Comparison of ENCODE assay signal across 13 mouse cellular contexts in the genomic region with DNA sequence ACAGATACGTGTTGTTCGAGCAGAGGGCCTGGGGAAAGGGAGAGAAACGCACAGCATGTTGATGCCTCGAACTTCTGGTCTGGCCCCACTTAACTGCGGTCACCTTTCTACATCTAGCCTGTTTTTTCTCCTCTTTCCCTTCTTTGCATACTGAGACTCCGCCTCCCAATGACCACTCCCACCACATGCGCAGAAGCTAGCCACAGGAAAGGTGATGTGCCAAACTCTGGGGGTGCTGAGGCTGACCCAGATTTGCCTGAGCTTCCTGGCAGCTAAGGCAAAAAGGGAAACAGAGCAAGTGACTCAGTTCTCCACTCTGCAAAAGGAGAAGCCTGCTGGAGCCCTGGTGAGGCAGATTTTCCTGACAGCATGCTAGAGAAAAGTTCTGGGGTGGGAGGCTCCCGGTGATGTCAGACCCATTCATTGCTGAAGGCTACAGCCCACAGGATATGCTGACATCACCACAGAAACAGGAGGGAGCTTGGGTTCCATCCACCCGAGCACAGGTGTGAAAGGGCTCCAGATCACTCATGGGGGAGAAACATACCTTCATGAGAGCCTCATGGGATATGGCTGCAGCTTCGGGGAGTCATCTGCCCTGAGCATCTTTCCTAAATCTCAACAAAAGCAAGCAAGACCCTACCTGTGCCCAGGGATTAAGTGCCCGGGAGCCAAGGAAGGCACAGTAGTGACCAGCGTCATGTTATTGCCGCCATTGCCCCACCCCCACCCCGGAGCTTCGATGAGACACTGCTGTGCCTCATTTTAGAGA. TPM values are rescaled to one million over a fixed set of nuclear protein-coding genes. Genes with fewer than 3 reads are reported as not detected.
A peak's percentile ranks its signal among the peaks of the same experiment; 100 is the strongest.
DNase-seq lines count a peak whose midpoint lies in the region; ATAC-seq and TF ChIP-seq lines count a peak whose summit lies in the region.
"Had no signal": no experiment of that assay in that cellular context is flagged by ENCODE, and none has a peak within 500 bp of the region (broad histone marks: within the 10 kb centered on the region; RNA-seq: fewer than 3 reads in every experiment).

No protein-coding gene starts in this region.

- H3K4me3 ChIP-seq in lung, adult 2 months (replicated peaks; ENCODE audit: extremely low read depth, low read depth, low read length), result no peak overlapping the region
- H3K4me3 ChIP-seq in E14TG2a.4 (replicated peaks; ENCODE audit: low read length), result peak overlapping the region; percentile 29; the same call in 1 of the 2 replicates
- H3K4me3 ChIP-seq in intestine, embryonic 15.5 days (replicated peaks), result no peak overlapping the region
- H3K4me3 ChIP-seq: midbrain, embryonic 15.5 days had no signal

- H3K4me2 ChIP-seq in intestine, embryonic 15.5 days (replicated peaks), result no peak overlapping the region
- H3K4me2 ChIP-seq: midbrain, embryonic 15.5 days had no signal

- H3K4me1 ChIP-seq in lung, adult 2 months (ENCODE audit: control insufficient read depth, insufficient read depth, low read length), result peaks cover under 1% of the 10 kb centered on the region; the same call in 1 of the 2 replicates
- H3K4me1 ChIP-seq in E14TG2a.4 (replicated peaks; ENCODE audit: low read depth, low read length), result peaks cover 53% of the 10 kb centered on the region
- H3K4me1 ChIP-seq in intestine, embryonic 15.5 days (replicated peaks), result no peaks in the 10 kb centered on the region
- H3K4me1 ChIP-seq: midbrain, embryonic 15.5 days had no signal

- 51% methylated on average over 15 of the region's 15 CpGs for WGBS in lung, adult 2 months
- 53% methylated on average over 15 of the region's 15 CpGs for WGBS in intestine, embryonic 15.5 days

- H3K9me3 ChIP-seq in E14TG2a.4 (ENCODE audit: low read length), result no peaks in the 10 kb centered on the region
- no peaks in the 10 kb centered on the region for H3K9me3 ChIP-seq in intestine, embryonic 15.5 days
- H3K9me3 ChIP-seq: midbrain, embryonic 15.5 days had no signal

- DNase-seq in lung, adult 18-20 months, result peak; percentile 41 to 70
- DNase-seq in lung, adult 2 months, result no peak
- DNase-seq in spleen, adult 12 weeks (ENCODE audit: low spot score), result peak; percentile 37
- DNase-seq in cerebellum, adult 8-10 months, result no peak
- DNase-seq in frontal cortex, postnatal 14 days (ENCODE audit: low spot score in 2 of 2), result no peak
- DNase-seq: gastrocnemius, postnatal 14 days; kidney, adult 8-10 months; layer of hippocampus, postnatal 36 days had no signal

- H3K36me3 ChIP-seq in E14TG2a.4 (ENCODE audit: insufficient read depth, low read length), result no peaks in the 10 kb centered on the region
- no peaks in the 10 kb centered on the region for H3K36me3 ChIP-seq in intestine, embryonic 15.5 days
- H3K36me3 ChIP-seq: midbrain, embryonic 15.5 days had no signal

- peak; percentile 55 for ATAC-seq in inflammation-experienced regulatory T-cells, adult 6 months
- ATAC-seq in intestine, embryonic 15.5 days, result no peak
- ATAC-seq: midbrain, embryonic 15.5 days had no signal

- H3K27me3 ChIP-seq in E14TG2a.4 (ENCODE audit: insufficient read depth, low read length), result peaks cover 28% of the 10 kb centered on the region
- no peaks in the 10 kb centered on the region; the same call in 1 of the 2 replicates for H3K27me3 ChIP-seq in intestine, embryonic 15.5 days (replicated peaks)
- H3K27me3 ChIP-seq: midbrain, embryonic 15.5 days had no signal

- H3K27ac ChIP-seq in intestine, embryonic 15.5 days, result no peak overlapping the region
- H3K27ac ChIP-seq: midbrain, embryonic 15.5 days had no signal

- no peak overlapping the region for H3K9ac ChIP-seq in intestine, embryonic 15.5 days
- H3K9ac ChIP-seq: midbrain, embryonic 15.5 days had no signal

- TF ChIP-seq CTCF in lung, adult 2 months (IDR thresholded peaks at IDR 0.05; ENCODE audit: insufficient read depth, low read length), result no peak
- no peak for TF ChIP-seq CTCF in E14TG2a.4 (conservative IDR thresholded peaks at IDR 0.05; ENCODE audit: low read length)

- no peak for TF ChIP-seq POLR2A in lung, adult 2 months (IDR thresholded peaks at IDR 0.05; ENCODE audit: borderline replicate concordance, extremely low read depth, low read depth, low read length)

RNA-seq across cellular contexts. Expression of gene Cyth4, which starts 5.0 kb away (rescaled TPM):
- 42.8 and 45.5 TPM in 2 replicates for polyA plus RNA-seq in lung, adult 2 months (2012; rRNA removed)
- 100 to 1,000 TPM; 236 to 339 (median 298) TPM for polyA plus RNA-seq in inflammation-experienced regulatory T-cells, adult 6 months (2017; shearing (Covaris generic))
- 8.0 and 8.2 TPM in 2 replicates for polyA plus RNA-seq in intestine, embryonic 15.5 days (2015; fragmentation: Nextera tagmentation; extraction: Ambion mirVana)

RNA-seq across cellular contexts. Expression of gene Rac2, which starts 19.3 kb away (rescaled TPM):
- 145 and 187 TPM in 2 replicates for polyA plus RNA-seq in lung, adult 2 months (2012; rRNA removed)
- 1,000 to 10,000 TPM; 2,973 to 4,396 (median 4,109) TPM for polyA plus RNA-seq in inflammation-experienced regulatory T-cells, adult 6 months (2017; shearing (Covaris generic))
- polyA plus RNA-seq in intestine, embryonic 15.5 days (2015; fragmentation: Nextera tagmentation; extraction: Ambion mirVana), result 15.7 and 21.4 TPM in 2 replicates

RNA-seq across cellular contexts. Expression of gene Sstr3, which starts 47.4 kb away (rescaled TPM):
- 0.02 and 0.03 TPM in 2 replicates for polyA plus RNA-seq in lung, adult 2 months (2012; rRNA removed)
- polyA plus RNA-seq in inflammation-experienced regulatory T-cells, adult 6 months (2017; shearing (Covaris generic)), result under 1 TPM in 1 of 3 experiments, not detected in 2; 0.17 TPM
- 0.23 and 0.24 TPM in 2 replicates for polyA plus RNA-seq in intestine, embryonic 15.5 days (2015; fragmentation: Nextera tagmentation; extraction: Ambion mirVana)
- polyA plus RNA-seq: forebrain, embryonic 11.5 days had no signal

Comparison
In these comparisons a context has a peak if more than half of its experiments do, and no peak if none do; other contexts are left out.
1. DNase-seq: peak in lung, adult 18-20 months (2 of 2) and spleen, adult 12 weeks (single experiment); none in lung, adult 2 months (single experiment), cerebellum, adult 8-10 months (single experiment) and frontal cortex, postnatal 14 days (0 of 2).
2. RNA of gene Rac2, which starts 19.3 kb away (polyA plus RNA-seq): 2,973 to 4,396 TPM in inflammation-experienced regulatory T-cells, adult 6 months; 145 to 187 TPM in lung, adult 2 months and 15.7 to 21.4 TPM in intestine, embryonic 15.5 days; every median in the first group is over 10 times any median in the second.